Mouse (Mus musculus): ENCODE data around the gene Baiap2.

- TF ChIP-seq CTCF (IDR thresholded peaks at IDR 0.05; ENCODE audit: insufficient read depth, low read depth, low read length), result peak; percentile 41; the same call in 1 of the 2 replicates
- TF ChIP-seq POLR2A (IDR thresholded peaks at IDR 0.05; ENCODE audit: insufficient read depth, low read depth, low read length), result no peak
These were observed 87.8 kb downstream of the Baiap2 start for GRCm38 (mm10) chr11:120030145-120030901.

Data from olfactory bulb, adult 2 months (tissue).